Mouse (Mus musculus): Measurements from ENCODE around the gene Maz. TPM values are rescaled to one million over a fixed set of nuclear protein-coding genes. Genes with fewer than 3 reads are reported as not detected.

Maz gene
- total RNA-seq, 1 experiment from 2014 or later: 16.7 TPM

- no peak for ATAC-seq (replicated peaks; ENCODE audit: insufficient number of reproducible peaks, low FRiP score, low TSS enrichment, poor library complexity, severe bottlenecking)
Observed at GRCm38 (mm10) chr7:127011717-127012116, 15.1 kb downstream of the Maz start.

- no peak for ATAC-seq (replicated peaks; ENCODE audit: insufficient number of reproducible peaks, low FRiP score, low TSS enrichment, poor library complexity, severe bottlenecking)
Observed at GRCm38 (mm10) chr7:127011051-127011450, 15.8 kb downstream of the Maz start.

GRCm38 (mm10) chr7:127009307-127010085, 17.3 kb downstream of the Maz start:
- ATAC-seq (replicated peaks; ENCODE audit: insufficient number of reproducible peaks, low FRiP score, low TSS enrichment, poor library complexity, severe bottlenecking): no peak

GRCm38 (mm10) chr7:127008239-127009019, 18.4 kb downstream of the Maz start:
- ATAC-seq (replicated peaks; ENCODE audit: insufficient number of reproducible peaks, low FRiP score, low TSS enrichment, poor library complexity, severe bottlenecking): peak; percentile 91

GRCm38 (mm10) chr7:127007313-127008024, 19.4 kb downstream of the Maz start:
- no peak for ATAC-seq (replicated peaks; ENCODE audit: insufficient number of reproducible peaks, low FRiP score, low TSS enrichment, poor library complexity, severe bottlenecking)

GRCm38 (mm10) chr7:127004122-127004875, 22.5 kb downstream of the Maz start:
- no peak for ATAC-seq (replicated peaks; ENCODE audit: insufficient number of reproducible peaks, low FRiP score, low TSS enrichment, poor library complexity, severe bottlenecking)

GRCm38 (mm10) chr7:127003620-127004019, 23.2 kb downstream of the Maz start:
- no peak for ATAC-seq (replicated peaks; ENCODE audit: insufficient number of reproducible peaks, low FRiP score, low TSS enrichment, poor library complexity, severe bottlenecking)

GRCm38 (mm10) chr7:126999568-126999967, 27.3 kb downstream of the Maz start:
- ATAC-seq (replicated peaks; ENCODE audit: insufficient number of reproducible peaks, low FRiP score, low TSS enrichment, poor library complexity, severe bottlenecking): no peak

- no peak for ATAC-seq (replicated peaks; ENCODE audit: insufficient number of reproducible peaks, low FRiP score, low TSS enrichment, poor library complexity, severe bottlenecking)
Observed at GRCm38 (mm10) chr7:126996449-126996848, 30.4 kb downstream of the Maz start.

- no peak for ATAC-seq (replicated peaks; ENCODE audit: insufficient number of reproducible peaks, low FRiP score, low TSS enrichment, poor library complexity, severe bottlenecking)
Observed at GRCm38 (mm10) chr7:126988816-126989215, 38.0 kb downstream of the Maz start.

- no peak for ATAC-seq (replicated peaks; ENCODE audit: insufficient number of reproducible peaks, low FRiP score, low TSS enrichment, poor library complexity, severe bottlenecking)
Observed at GRCm38 (mm10) chr7:126986319-126986718, 40.5 kb downstream of the Maz start.

GRCm38 (mm10) chr7:126984667-126985444, 42.0 kb downstream of the Maz start:
- ATAC-seq (replicated peaks; ENCODE audit: insufficient number of reproducible peaks, low FRiP score, low TSS enrichment, poor library complexity, severe bottlenecking): no peak

- ATAC-seq (replicated peaks; ENCODE audit: insufficient number of reproducible peaks, low FRiP score, low TSS enrichment, poor library complexity, severe bottlenecking): no peak
Observed at GRCm38 (mm10) chr7:126983113-126983512, 43.7 kb downstream of the Maz start.

GRCm38 (mm10) chr7:126982054-126982453, 44.8 kb downstream of the Maz start:
- no peak for ATAC-seq (replicated peaks; ENCODE audit: insufficient number of reproducible peaks, low FRiP score, low TSS enrichment, poor library complexity, severe bottlenecking)

GRCm38 (mm10) chr7:126981601-126982000, 45.2 kb downstream of the Maz start:
- ATAC-seq (replicated peaks; ENCODE audit: insufficient number of reproducible peaks, low FRiP score, low TSS enrichment, poor library complexity, severe bottlenecking): no peak

- no peak for ATAC-seq (replicated peaks; ENCODE audit: insufficient number of reproducible peaks, low FRiP score, low TSS enrichment, poor library complexity, severe bottlenecking)
Observed at GRCm38 (mm10) chr7:126978841-126979240, 48.0 kb downstream of the Maz start.

- ATAC-seq (replicated peaks; ENCODE audit: insufficient number of reproducible peaks, low FRiP score, low TSS enrichment, poor library complexity, severe bottlenecking): no peak
Observed at GRCm38 (mm10) chr7:126976878-126977459, 49.9 kb downstream of the Maz start.

Measured in monocyte, adult 5-6 weeks (primary cell).